Mouse (Mus musculus) myocyte (in vitro differentiated cells): ENCODE measurements around the gene Zfp697. TPM values are rescaled to one million over a fixed set of nuclear protein-coding genes. Genes with fewer than 3 reads are reported as not detected.
"Not testable (repeated sequence)": the region's sequence is repeated elsewhere in the genome, so short reads cannot be mapped to it uniquely, and the experiment has no call there.

Source experiments
- H3K27me3 ChIP-seq: one replicate; pipeline ENCODE4 v1.6.1; 2011; ENCODE audit not compliant: control insufficient read depth, insufficient read depth, insufficient read length
- H3K36me3 ChIP-seq: one replicate; pipeline ENCODE4 v1.6.1; 2011; ENCODE audit not compliant: control insufficient read depth, insufficient read depth
- H3K4me2 ChIP-seq: one replicate; pipeline ENCODE4 v1.6.1; 2011; ENCODE audit warnings: low read depth, control low read depth
- H3K4me3 ChIP-seq: one replicate; pipeline ENCODE4 v1.5.1; 2011; ENCODE audit warnings: mild to moderate bottlenecking, control low read depth, moderate library complexity
- H3K79me2 ChIP-seq: one replicate; pipeline ENCODE4 v1.6.1; 2011; ENCODE audit not compliant: control insufficient read depth, insufficient read depth
- H3ac ChIP-seq: one replicate; pipeline ENCODE4 v1.6.1; 2011; ENCODE audit not compliant: control insufficient read depth, insufficient read length
- CEBPB ChIP-seq: IDR thresholded peaks from 2 replicates; pipeline ENCODE4 v1.6.1; 2011; ENCODE audit warnings: mild to moderate bottlenecking, moderate library complexity; ENCODE audit not compliant: poor library complexity, insufficient read depth, severe bottlenecking
- E2F4 ChIP-seq: IDR thresholded peaks from one replicate; pipeline ENCODE4 v1.6.1; 2011; ENCODE audit warnings: mild to moderate bottlenecking, control low read depth, moderate library complexity; ENCODE audit not compliant: insufficient read depth
- MAX ChIP-seq: IDR thresholded peaks from one replicate; pipeline ENCODE4 v1.6.1; 2011; ENCODE audit warnings: low read depth, mild to moderate bottlenecking, control low read depth
- MYOD1 ChIP-seq, 3 experiments: IDR thresholded peaks; one replicate each; pipeline ENCODE4 v1.6.1; 2011; ENCODE audit warnings: control low read depth in 2 of 3, low read depth in 2 of 3, mild to moderate bottlenecking in 2 of 3, moderate library complexity in 1 of 3; ENCODE audit not compliant: insufficient read length in 2 of 3, control insufficient read depth in 1 of 3
- MYOG ChIP-seq, 3 experiments: IDR thresholded peaks; one replicate each; pipeline ENCODE4 v1.6.1; 2011; ENCODE audit warnings: control low read depth in 2 of 3, low read depth in 2 of 3, mild to moderate bottlenecking in 2 of 3; ENCODE audit not compliant: insufficient read length in 2 of 3, control insufficient read depth in 1 of 3, insufficient read depth in 1 of 3
- POLR2A ChIP-seq: IDR thresholded peaks from one replicate; pipeline ENCODE4 v1.6.1; 2011; ENCODE audit warnings: low read depth, mild to moderate bottlenecking, control low read depth, moderate library complexity; ENCODE audit not compliant: insufficient read length
- POLR2AphosphoS2 ChIP-seq: IDR thresholded peaks from one replicate; pipeline ENCODE4 v1.6.1; 2011; ENCODE audit warnings: low read depth, control low read depth; ENCODE audit not compliant: insufficient read length
- REST ChIP-seq: IDR thresholded peaks from one replicate; pipeline ENCODE4 v1.6.1; 2011; ENCODE audit warnings: mild to moderate bottlenecking, control low read depth, moderate library complexity; ENCODE audit not compliant: insufficient read depth, insufficient read length
- SRF ChIP-seq: IDR thresholded peaks from one replicate; pipeline ENCODE4 v1.6.1; 2011; ENCODE audit warnings: low read depth; ENCODE audit not compliant: control insufficient read depth, insufficient read length
- TCF12 ChIP-seq: IDR thresholded peaks from one replicate; pipeline ENCODE4 v1.6.1; 2011; ENCODE audit warnings: mild to moderate bottlenecking, control low read depth; ENCODE audit not compliant: poor library complexity, insufficient read depth, severe bottlenecking
- TCF3 ChIP-seq: IDR thresholded peaks from one replicate; pipeline ENCODE4 v1.6.1; 2011; ENCODE audit warnings: low read depth, control low read depth; ENCODE audit not compliant: insufficient read length
- USF1 ChIP-seq: IDR thresholded peaks from one replicate; pipeline ENCODE4 v1.6.1; 2011; ENCODE audit warnings: low read depth, mild to moderate bottlenecking, control low read depth, moderate library complexity
- polyA plus RNA-seq: library from polyadenylated mRNA; unstranded; fragments of >200 nt; fragmentation: generic; extraction: Trizol; gene quantifications from one replicate; pipeline ENCODE4 v1.2.1, GENCODE M21; 2012; ENCODE audit warnings: missing spikeins

Zfp697 gene
- polyA plus RNA-seq, 1 experiment = 5.3 TPM

DNA sequence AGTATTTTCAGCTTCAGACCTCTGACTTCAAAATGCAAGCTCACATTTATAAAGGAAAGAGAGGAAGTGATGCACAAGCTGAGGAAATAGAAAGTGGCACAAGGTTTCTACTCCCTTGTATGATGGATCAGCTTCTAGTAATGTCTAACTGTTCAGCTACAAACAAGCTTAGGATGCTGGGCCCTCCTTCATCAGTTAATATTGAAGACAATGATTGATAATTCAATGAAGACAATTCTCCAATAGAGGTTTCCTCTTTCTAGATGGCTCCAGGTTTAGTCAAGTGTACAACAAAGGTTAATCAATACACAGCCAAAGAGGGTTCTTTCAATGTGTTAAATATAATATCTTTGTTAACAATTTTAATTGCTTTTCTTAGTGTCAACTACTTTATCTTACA lies 206.4 kb downstream of the Zfp697 start, which contains the start of gene Gm10681:
Gene Gm10681 (minus strand): TSS at position 101 of the 400 bp plus-strand sequence.
- Histone ChIP-seq H3K4me2 (no peak within 1 kb of the TSS), H3K79me2 (no peaks in the 10 kb centered on the region), H3ac (no peak within 1 kb of the TSS), H3K4me3 (no peak within 1 kb of the TSS), H3K27me3 (no peaks in the 10 kb centered on the region), H3K36me3 (no peaks in the 10 kb centered on the region)
- TF ChIP-seq SRF (no peak), TCF12 (no peak), POLR2A (no peak), MYOD1 (IDR thresholded peaks at IDR 0.05; ENCODE audit: control insufficient read depth in 1 of 3, insufficient read length in 2 of 3, low read depth in 2 of 3) (no peak), E2F4 (no peak), POLR2AphosphoS2 (no peak), USF1 (no peak), MAX (no peak)

DNA sequence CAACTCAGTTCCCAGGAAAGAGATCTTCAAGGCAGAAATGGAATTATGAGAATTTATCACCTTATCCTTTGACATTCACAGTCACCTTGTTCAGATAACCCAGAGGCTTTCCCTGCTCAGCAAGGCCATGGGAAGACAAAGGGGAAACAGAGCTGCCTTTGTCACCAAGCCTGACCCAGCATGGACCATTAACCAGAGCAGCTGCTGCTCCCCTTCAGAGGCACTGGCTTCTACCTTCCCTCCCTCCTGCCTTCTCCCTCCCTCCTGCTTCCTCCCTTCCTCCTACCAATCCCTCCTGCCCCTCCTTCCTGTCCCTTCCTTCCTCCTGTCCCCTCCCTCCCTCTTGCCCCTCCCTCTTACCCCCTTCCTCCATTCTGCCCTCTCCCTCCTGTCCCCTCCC lies 231.3 kb downstream of the Zfp697 start:
- H3K4me3 ChIP-seq, H3K36me3 ChIP-seq: not testable (repeated sequence)

DNA sequence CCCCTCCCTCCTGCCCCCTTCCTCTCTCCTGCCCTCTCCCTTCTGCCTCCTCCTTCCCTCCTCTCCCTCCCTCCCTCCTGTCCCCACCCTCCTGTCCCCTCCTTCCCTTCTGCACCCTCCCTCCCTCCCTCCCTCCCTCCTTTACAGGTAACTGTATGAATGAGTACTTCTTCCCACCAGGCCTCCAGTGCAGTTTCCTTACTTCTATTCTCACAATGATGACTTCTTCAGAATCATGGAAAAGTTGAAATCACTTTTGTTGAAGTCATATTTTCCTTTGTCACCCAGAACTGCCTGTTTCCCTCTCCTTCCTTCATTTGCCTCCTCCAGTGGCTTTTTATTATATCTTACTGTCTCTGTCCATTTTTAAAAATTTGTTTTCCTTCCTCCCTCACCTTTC lies 231.7 kb downstream of the Zfp697 start:
- Histone ChIP-seq H3K79me2 (no peaks in the 10 kb centered on the region), H3K36me3 (no peaks in the 10 kb centered on the region), H3K27me3 (no peaks in the 10 kb centered on the region), H3K4me2 (no peak overlapping the region), H3K4me3 (no peak overlapping the region), H3ac (no peak overlapping the region)
- TF ChIP-seq MAX (no peak), USF1 (no peak), POLR2A (no peak), POLR2AphosphoS2 (no peak), REST (no peak), MYOG (IDR thresholded peaks at IDR 0.05; ENCODE audit: control insufficient read depth in 1 of 3, insufficient read depth in 1 of 3, insufficient read length in 2 of 3, low read depth in 2 of 3) (no peak)

More for the DNA sequence above, 231.3 kb downstream of the Zfp697 start:
- not testable (repeated sequence) for H3K27me3 ChIP-seq, H3K4me2 ChIP-seq, H3K79me2 ChIP-seq, H3ac ChIP-seq

DNA sequence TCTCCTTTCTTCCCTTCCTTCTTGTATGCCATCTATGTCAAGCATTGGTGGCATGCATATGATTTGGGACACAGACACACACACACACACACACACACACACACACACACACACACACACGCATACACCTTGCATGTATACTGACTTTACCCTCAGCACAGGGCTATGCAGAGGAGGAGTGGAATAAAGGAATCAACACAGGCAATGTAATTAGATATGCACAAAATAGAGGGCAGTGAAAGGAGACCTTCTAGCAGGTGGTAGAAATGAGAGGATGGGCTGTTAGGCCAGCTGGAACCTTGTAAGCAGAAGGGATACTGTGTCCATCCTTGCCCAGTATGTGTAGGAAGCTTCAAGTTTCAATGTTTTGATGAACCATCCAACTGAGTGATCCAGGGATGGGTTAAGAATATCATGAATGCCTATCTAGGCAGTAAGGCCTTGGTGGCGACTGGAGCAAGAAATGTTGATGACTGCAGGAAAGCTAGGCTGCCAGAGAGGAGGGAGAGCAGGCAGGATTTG lies 232.2 kb downstream of the Zfp697 start:
- not testable (repeated sequence) for H3K36me3 ChIP-seq, H3K4me3 ChIP-seq, H3ac ChIP-seq, H3K4me2 ChIP-seq, H3K27me3 ChIP-seq, H3K79me2 ChIP-seq

DNA sequence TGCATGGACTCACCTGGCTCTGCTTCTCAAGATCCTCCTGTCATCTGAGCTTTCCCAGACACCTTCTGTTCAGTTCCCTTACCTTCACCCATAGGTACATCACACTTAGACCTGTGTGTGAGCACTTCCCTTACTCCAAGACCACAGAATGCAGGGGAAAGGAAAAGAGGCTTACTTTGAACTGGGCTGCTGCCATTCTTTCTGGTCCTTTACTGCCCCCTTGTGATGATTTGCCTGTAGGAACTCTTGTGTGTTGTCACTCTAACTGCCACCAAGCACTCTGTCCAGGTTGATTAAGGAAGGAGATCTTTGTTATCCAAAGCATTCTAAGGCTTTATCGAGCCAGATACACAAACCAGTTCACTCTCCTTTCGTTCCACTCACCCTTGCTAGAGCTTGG lies 234.0 kb downstream of the Zfp697 start:
- H3ac ChIP-seq, H3K79me2 ChIP-seq, H3K4me2 ChIP-seq, H3K36me3 ChIP-seq, H3K4me3 ChIP-seq, H3K27me3 ChIP-seq: not testable (repeated sequence)

DNA sequence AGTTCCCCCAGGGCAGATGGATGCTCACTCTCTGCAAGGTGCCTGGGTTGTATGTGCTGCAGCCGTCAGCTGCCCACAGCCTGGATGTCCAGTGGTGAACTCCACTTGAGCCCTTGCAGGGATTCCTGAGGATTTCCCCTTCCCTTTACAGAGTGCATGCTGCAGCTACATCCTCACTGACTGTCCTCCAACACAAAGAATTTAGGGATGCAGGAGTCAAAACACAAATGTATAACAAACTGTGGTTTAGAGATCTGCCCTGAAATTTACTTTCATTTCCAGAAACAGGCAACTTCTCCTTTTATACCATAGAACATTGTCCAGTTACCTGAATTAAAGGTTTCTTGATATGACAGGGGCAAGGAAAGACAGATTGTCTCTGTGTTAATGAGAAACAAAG lies 234.5 kb downstream of the Zfp697 start:
- H3K36me3 ChIP-seq, H3K4me3 ChIP-seq, H3K4me2 ChIP-seq, H3ac ChIP-seq, H3K27me3 ChIP-seq, H3K79me2 ChIP-seq: not testable (repeated sequence)

DNA sequence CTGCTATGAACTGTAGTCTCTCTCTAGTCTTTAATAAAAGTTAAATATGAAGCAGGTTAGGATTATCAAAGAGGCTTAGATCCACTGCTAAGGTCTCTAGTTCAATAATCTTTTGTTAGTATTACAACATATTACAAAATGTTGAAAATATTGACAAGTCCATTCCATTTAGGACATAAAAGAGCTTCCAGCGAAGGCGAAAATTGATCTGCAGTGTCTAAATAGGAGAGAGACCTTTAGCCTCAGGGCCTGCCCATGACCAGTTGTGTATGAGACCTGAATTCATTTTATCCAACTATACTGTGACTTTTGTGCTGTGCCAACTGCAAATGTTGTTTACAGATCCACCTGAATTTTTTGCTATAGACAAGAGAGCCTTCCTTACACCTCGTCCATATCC lies 247.4 kb downstream of the Zfp697 start:
- Histone ChIP-seq H3ac (no peak overlapping the region), H3K4me2 (no peak overlapping the region), H3K36me3 (no peaks in the 10 kb centered on the region), H3K27me3 (no peaks in the 10 kb centered on the region), H3K79me2 (no peaks in the 10 kb centered on the region), H3K4me3 (no peak overlapping the region)
- no peak for TF ChIP-seq POLR2A
- no peak for TF ChIP-seq MAX
- no peak for TF ChIP-seq TCF12
- no peak for TF ChIP-seq POLR2AphosphoS2
- TF ChIP-seq MYOD1 (IDR thresholded peaks at IDR 0.05; ENCODE audit: control insufficient read depth in 1 of 3, insufficient read length in 2 of 3, low read depth in 2 of 3) = no peak
- no peak for TF ChIP-seq MYOG (IDR thresholded peaks at IDR 0.05; ENCODE audit: control insufficient read depth in 1 of 3, insufficient read depth in 1 of 3, insufficient read length in 2 of 3, low read depth in 2 of 3)
- TF ChIP-seq TCF3 = no peak
- TF ChIP-seq E2F4 = no peak
- no peak for TF ChIP-seq REST
- no peak for TF ChIP-seq SRF
- no peak for TF ChIP-seq USF1
- TF ChIP-seq CEBPB = no peak
